Mouse (Mus musculus) E14TG2a.4 (cell line): ENCODE measurements around the gene Akr1c18.
A peak's percentile ranks its signal among the peaks of the same experiment; 100 is the strongest.
"Not testable (repeated sequence)": the region's sequence is repeated elsewhere in the genome, so short reads cannot be mapped to it uniquely, and the experiment has no call there.

ENCODE experiments used
- H3K27me3 ChIP-seq: 2 replicates; pipeline ENCODE4 v1.6.1; 2014; ENCODE audit warnings: low read length, control low read depth; ENCODE audit not compliant: insufficient read depth
- H3K36me3 ChIP-seq: 2 replicates; pipeline ENCODE4 v1.6.1; 2014; ENCODE audit warnings: low read length, control low read depth; ENCODE audit not compliant: insufficient read depth
- H3K4me1 ChIP-seq: replicated peaks from 2 replicates; pipeline ENCODE4 v1.6.1; 2014; ENCODE audit warnings: low read depth, low read length, control low read depth
- H3K4me3 ChIP-seq: replicated peaks from 2 replicates; pipeline ENCODE4 v1.5.1; 2014; ENCODE audit warnings: mild to moderate bottlenecking, low read length
- H3K9me3 ChIP-seq: 2 replicates; pipeline ENCODE4 v1.6.1; 2014; ENCODE audit warnings: low read length, control low read depth
- CTCF ChIP-seq: conservative IDR thresholded peaks from 2 replicates; pipeline ENCODE4 v1.5.1; 2014; ENCODE audit warnings: low read length
- NANOG ChIP-seq: IDR thresholded peaks from 2 replicates; pipeline ENCODE4 v1.6.1; 2014; ENCODE audit warnings: borderline replicate concordance, low read length, mixed read lengths
- POU5F1 ChIP-seq: IDR thresholded peaks from 2 replicates; pipeline ENCODE4 v1.6.1; 2014; ENCODE audit warnings: low read length, borderline replicate concordance

The Akr1c18 gene

GRCm38 (mm10) chr13:4150518-4150917 lies at the start of gene Akr1c18:
TSS of gene Akr1c18 (minus strand) at chr13:4150654.
- H3K4me3 ChIP-seq: no peak within 1 kb of the TSS
- no peaks in the 10 kb centered on the region for H3K4me1 ChIP-seq
- H3K9me3 ChIP-seq: peaks cover 13% of the 10 kb centered on the region
- H3K36me3 ChIP-seq: peaks cover 12% of the 10 kb centered on the region
- TF ChIP-seq CTCF (no peak), NANOG (no peak), POU5F1 (no peak)
- H3K27me3 ChIP-seq: no peaks in the 10 kb centered on the region

- H3K27me3 ChIP-seq: no peaks in the 10 kb centered on the region
- H3K9me3 ChIP-seq: peaks cover 13% of the 10 kb centered on the region
- TF ChIP-seq CTCF: no peak
- TF ChIP-seq NANOG: no peak
- no peak for TF ChIP-seq POU5F1
- H3K36me3 ChIP-seq: no peaks in the 10 kb centered on the region
- no peaks in the 10 kb centered on the region for H3K4me1 ChIP-seq
- no peak overlapping the region for H3K4me3 ChIP-seq
Observed at GRCm38 (mm10) chr13:4192511-4192910, 42.1 kb upstream of the Akr1c18 start.

GRCm38 (mm10) chr13:4190904-4191303 lies 40.5 kb upstream of the Akr1c18 start, which contains the start of gene Akr1c13:
TSS of gene Akr1c13 (plus strand) at chr13:4191150.
- TF ChIP-seq POU5F1 (no peak), CTCF (no peak), NANOG (no peak)

GRCm38 (mm10) chr13:4188174-4188573 lies 37.7 kb upstream of the Akr1c18 start:
- TF ChIP-seq NANOG: no peak
- TF ChIP-seq POU5F1: no peak
- Histone ChIP-seq H3K36me3 (no peaks in the 10 kb centered on the region), H3K4me3 (no peak overlapping the region)

More at GRCm38 (mm10) chr13:4190904-4191303, 40.5 kb upstream of the Akr1c18 start, which contains the start of gene Akr1c13:
- Histone ChIP-seq H3K9me3 (peaks cover 26% of the 10 kb centered on the region), H3K4me3 (no peak within 1 kb of the TSS), H3K4me1 (no peaks in the 10 kb centered on the region), H3K27me3 (no peaks in the 10 kb centered on the region), H3K36me3 (no peaks in the 10 kb centered on the region)

GRCm38 (mm10) chr13:4186641-4187411 lies 36.4 kb upstream of the Akr1c18 start:
- not testable (repeated sequence) for H3K4me1 ChIP-seq, H3K4me3 ChIP-seq, H3K27me3 ChIP-seq, H3K36me3 ChIP-seq
- peaks cover 46% of the 10 kb centered on the region for H3K9me3 ChIP-seq

More at GRCm38 (mm10) chr13:4188174-4188573, 37.7 kb upstream of the Akr1c18 start:
- Histone ChIP-seq H3K27me3 (no peaks in the 10 kb centered on the region), H3K9me3 (peaks cover 40% of the 10 kb centered on the region), H3K4me1 (no peaks in the 10 kb centered on the region)

- H3K9me3 ChIP-seq: peaks cover 69% of the 10 kb centered on the region
Observed at GRCm38 (mm10) chr13:4183116-4183515, 32.7 kb upstream of the Akr1c18 start.

GRCm38 (mm10) chr13:4181321-4181720 lies 30.9 kb upstream of the Akr1c18 start:
- peaks cover 53% of the 10 kb centered on the region for H3K9me3 ChIP-seq
- not testable (repeated sequence) for H3K27me3 ChIP-seq, H3K4me1 ChIP-seq, H3K36me3 ChIP-seq, H3K4me3 ChIP-seq

More at GRCm38 (mm10) chr13:4183116-4183515, 32.7 kb upstream of the Akr1c18 start:
- no peaks in the 10 kb centered on the region for H3K4me1 ChIP-seq
- no peaks in the 10 kb centered on the region for H3K27me3 ChIP-seq
- TF ChIP-seq NANOG (no peak), CTCF (no peak), POU5F1 (no peak)
- peak overlapping the region; percentile 43 for H3K4me3 ChIP-seq
- H3K36me3 ChIP-seq: no peaks in the 10 kb centered on the region

- TF ChIP-seq NANOG: no peak
- TF ChIP-seq CTCF: no peak
- TF ChIP-seq POU5F1: no peak
- Histone ChIP-seq H3K4me1 (peaks cover 12% of the 10 kb centered on the region; the same call in 1 of the 2 replicates), H3K4me3 (no peak overlapping the region), H3K9me3 (no peaks in the 10 kb centered on the region), H3K36me3 (no peaks in the 10 kb centered on the region), H3K27me3 (no peaks in the 10 kb centered on the region)
Observed at GRCm38 (mm10) chr13:4172978-4173377, 22.5 kb upstream of the Akr1c18 start.

- Histone ChIP-seq H3K36me3 (no peaks in the 10 kb centered on the region), H3K4me3 (no peak overlapping the region), H3K4me1 (peaks cover 17% of the 10 kb centered on the region; the same call in 1 of the 2 replicates), H3K9me3 (no peaks in the 10 kb centered on the region), H3K27me3 (no peaks in the 10 kb centered on the region)
- TF ChIP-seq CTCF (no peak), NANOG (peak; percentile 61; the same call in 1 of the 2 replicates), POU5F1 (no peak)
Observed at GRCm38 (mm10) chr13:4168006-4168405, 17.6 kb upstream of the Akr1c18 start.
